Mouse (Mus musculus) large intestine, adult 2 months (tissue): ENCODE measurements around the gene Cdk18. TPM values are rescaled to one million over a fixed set of nuclear protein-coding genes. Genes with fewer than 3 reads are reported as not detected.
"Not testable (repeated sequence)": the region's sequence is repeated elsewhere in the genome, so short reads cannot be mapped to it uniquely, and the experiment has no call there.

ENCODE experiments used
- DNase-seq: peaks from one replicate; pipeline ENCODE4 v3.0.0-alpha.2; 2012; ENCODE audit warnings: low read depth, low spot score
- WGBS: fragments of 180-500 bp; shearing (Covaris S2); methylation state at CpG from one replicate; pipeline ENCODE4 v1.1.7; 2018; 5-methylcytosine and 5-hydroxymethylcytosine counted together
- polyA plus RNA-seq: library from polyadenylated mRNA; depleted of rRNA; stranded (reverse); fragments of >200 nt; gene quantifications from 2 replicates; pipeline ENCODE4 v1.2.3, GENCODE M21; 2012; rRNA removed

Cdk18 gene
- polyA plus RNA-seq, result 63.6 and 113 TPM in 2 replicates

DNA sequence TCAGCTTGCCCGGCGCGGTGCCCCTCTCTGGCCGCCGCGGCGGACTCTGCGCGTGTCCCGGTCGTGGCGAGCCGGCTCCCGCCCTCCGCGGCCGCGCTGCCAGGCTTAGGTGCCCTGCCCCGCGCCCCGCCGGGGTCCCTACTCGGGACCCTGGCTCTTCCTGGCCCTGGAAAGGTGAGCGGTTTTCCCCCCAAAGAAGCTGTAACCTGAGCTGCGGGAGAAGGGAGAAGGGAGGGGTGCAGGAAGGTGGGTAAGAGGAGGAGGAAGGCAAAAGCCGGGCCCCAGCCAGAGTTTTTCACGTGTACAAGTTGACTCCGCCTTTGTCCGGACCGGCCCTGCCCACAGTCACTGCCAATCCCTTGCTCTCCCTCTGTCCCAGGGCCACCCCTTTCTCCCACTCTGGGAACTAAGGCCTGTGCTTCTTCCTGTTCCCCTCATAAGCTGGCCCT is at the start of gene Cdk18:
Gene Cdk18, minus strand, starts transcription at position 269 of the 449 bp plus-strand sequence.
- peak; percentile 47 for DNase-seq

DNA sequence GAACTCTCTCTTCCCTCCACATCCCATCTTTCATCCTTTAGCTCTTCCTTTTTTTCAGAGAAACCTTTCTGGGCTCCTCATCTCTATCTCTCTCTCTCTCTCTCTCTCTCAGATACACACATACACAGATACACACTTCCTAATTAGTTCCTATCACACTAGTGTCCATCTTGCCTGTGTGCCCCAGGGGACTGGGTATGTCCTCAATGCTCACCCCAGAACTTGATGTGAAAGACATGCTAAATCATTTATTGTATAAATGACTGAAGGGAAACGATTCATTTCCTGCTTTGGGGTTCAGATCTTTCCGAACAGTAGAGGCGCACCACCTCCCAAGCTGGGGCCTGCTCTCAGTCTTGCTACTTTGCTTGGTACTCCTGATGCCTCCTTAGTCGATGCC is 49.7 kb upstream of the Cdk18 start:
- DNase-seq, result no peak
- 47% methylated on average over 4 of the region's 4 CpGs for WGBS

More for the DNA sequence above, at the start of gene Cdk18:
- WGBS, result under 1% methylated on average over 30 of the region's 30 CpGs

- 34% methylated on average over 9 of the region's 9 CpGs for WGBS
- no peak for DNase-seq
Observed at GRCm38 (mm10) chr1:132188442-132189066, 49.1 kb upstream of the Cdk18 start.

DNA sequence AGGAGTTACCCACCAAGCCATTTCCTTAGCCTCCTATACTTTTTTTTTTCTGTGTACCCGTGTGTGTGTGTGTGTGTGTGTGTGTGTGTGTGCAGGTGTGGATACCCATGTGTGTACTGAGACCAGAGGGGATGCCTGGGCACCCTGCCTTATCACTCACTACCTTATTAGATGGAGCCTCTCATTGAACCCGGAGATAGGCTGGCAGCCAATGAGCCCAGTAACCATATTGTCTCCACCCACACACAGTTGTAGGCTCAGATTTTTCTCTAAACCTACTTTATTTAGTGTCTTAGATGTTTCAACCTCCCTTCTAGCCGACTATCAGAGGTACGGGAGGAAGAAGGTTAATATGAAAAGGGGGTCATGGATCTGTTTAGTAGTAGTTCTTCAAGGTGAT is 46.8 kb upstream of the Cdk18 start:
- 75% methylated on average over 4 of the region's 4 CpGs for WGBS

GRCm38 (mm10) chr1:132171619-132172018 is 32.1 kb upstream of the Cdk18 start:
- DNase-seq, result no peak
- WGBS, result 55% methylated on average over 1 of the region's 2 CpGs

More for the DNA sequence above, 46.8 kb upstream of the Cdk18 start:
- DNase-seq, result no peak

GRCm38 (mm10) chr1:132170698-132171097 is 31.2 kb upstream of the Cdk18 start:
- 37% methylated on average over 6 of the region's 6 CpGs for WGBS
- no peak for DNase-seq

DNA sequence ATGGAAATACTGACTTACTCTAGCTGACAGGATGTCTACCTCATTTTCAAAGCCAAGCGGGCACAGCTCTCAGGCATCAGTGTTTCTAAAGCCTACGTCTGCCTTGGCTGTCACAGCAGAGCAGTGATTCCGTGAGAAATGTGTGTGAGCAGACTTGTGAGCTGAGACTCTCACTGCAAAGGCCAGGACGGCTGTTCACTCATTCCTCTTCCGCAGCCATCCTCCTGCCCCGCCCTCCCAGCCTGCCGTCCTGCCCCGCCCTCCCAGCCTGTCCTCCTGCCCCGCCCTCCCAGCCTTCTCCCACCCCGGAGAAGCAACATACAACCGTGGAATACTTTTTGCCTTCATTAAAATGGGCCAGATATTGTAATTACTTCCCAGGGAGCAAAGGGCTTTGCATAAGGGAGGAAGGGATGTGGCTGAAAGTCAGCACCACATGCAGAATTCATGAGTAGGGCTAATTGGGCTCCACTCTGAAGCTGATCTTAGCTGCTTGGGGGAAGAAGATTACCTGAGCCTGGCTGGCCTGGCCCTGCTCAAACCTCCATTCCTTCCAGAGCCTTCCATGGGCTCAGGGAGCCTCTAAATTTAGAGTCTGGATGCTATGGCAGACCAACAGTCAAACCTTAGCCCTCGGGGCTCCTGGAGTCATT is 28.8 kb upstream of the Cdk18 start:
- 7% methylated on average over 12 of the region's 12 CpGs for WGBS
- no peak for DNase-seq

DNA sequence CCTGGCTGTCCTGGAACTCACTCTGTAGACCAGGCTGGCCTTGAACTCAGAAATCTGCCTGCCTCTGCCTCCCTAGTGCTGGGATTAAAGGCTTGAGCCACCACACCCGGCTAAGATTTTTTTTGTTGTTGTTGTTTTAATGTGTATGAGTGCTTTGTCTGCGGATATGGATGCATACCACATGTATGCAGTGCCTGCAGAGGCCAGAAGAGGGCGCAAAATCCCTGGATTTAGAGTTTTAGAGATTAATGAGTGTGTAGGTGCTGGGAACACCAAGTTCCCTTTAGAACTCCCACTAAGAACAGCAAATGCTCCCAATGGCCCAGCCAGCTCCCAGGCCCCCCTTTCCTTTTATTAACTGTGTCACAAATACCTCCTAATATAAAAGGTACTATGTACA is 26.4 kb upstream of the Cdk18 start:
- no peak for DNase-seq

DNA sequence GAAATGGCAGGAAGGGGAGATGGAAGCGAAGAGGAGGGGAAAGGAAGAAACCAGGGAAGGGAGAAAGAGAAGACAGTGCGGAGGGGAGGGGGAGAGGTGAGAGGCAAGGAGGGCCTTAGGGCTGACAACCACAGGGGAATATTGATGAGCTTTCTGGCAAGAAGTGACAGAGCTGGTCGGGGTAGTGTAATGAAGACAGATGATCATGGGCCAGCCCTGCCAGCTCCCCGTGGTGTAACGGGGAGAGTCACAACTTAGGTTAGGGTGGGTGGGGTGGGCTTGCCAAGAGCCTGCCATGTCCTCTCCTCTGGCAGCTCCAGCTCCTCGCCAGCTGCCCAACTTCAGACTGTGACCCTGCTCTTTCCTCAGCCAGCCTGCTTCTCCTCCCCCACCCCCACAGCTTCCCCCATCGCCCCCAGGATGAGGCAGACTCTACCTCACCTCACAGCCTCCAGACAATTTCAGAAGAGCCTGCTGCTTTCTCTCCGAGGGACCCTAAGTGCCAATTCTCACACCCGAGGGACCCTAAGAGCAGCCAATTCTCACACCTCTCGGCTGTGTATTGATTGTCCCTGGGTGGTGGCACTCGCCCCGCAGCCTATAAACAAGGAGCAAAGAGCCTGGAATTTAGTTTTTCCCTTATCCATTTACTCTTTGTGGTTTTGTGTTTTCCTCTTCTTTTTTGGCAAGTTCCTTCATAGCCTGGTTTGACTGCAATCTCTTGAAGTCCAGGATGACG is 25.5 kb upstream of the Cdk18 start:
- WGBS, result 39% methylated on average over 13 of the region's 13 CpGs
- no peak for DNase-seq

More for the DNA sequence above, 26.4 kb upstream of the Cdk18 start:
- 63% methylated on average over 3 of the region's 3 CpGs for WGBS

- 43% methylated on average over 9 of the region's 9 CpGs for WGBS
- DNase-seq, result not testable (repeated sequence)
Observed at GRCm38 (mm10) chr1:132162618-132163017, 23.1 kb upstream of the Cdk18 start.

DNA sequence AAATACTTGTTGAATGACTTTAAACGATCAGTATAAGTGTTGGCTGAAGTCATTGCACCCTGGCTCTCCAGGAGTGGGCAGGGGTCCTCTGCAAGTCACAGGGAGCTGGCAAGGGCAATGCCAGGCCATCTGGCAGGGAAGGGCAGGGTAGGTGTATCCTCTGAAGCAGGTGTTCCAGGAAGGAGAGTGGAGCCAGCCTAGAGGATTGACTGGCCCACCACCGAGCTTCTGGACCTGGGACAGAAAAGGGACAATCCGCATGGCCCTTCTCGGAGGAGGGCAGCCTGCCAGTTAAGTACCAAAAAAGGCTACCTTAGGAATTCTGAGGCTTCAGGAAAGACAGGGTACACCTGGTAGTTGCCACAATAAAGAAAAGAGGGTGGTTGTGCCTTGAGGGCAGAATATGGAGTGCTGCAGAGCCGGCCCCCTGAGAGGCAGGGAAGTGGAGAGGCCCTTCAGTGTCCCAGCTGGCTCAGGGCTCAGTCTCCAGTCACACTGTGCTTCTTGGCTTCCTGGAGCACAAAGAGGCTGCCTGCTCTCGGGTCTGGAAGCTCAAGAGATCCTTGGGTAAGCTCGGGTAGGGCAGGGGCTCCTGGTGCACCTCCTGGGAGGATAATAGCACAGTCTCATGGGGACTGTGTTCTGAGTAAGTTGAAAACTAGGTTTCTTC is 21.9 kb upstream of the Cdk18 start:
- WGBS, result 59% methylated on average over 7 of the region's 7 CpGs
- DNase-seq, result no peak

DNA sequence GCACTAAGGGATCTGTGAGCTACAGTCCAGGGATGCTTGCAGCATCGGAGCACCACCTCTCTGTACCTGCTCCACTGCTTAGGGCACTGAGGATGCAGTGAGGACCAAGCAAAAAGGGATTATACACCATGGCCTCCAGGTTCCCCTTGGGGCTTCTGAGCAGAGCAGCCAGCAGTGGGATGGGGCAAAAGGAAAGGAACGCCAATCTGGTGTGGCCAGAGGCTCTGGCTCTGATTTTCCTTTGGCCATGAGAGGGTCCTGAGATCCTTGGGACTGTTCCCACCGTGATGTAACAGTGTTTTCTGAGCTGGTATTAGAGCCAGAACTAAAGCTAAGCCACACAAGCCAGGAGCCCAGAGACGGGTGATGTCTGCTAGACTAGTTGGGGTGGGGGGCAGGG is 20.2 kb upstream of the Cdk18 start:
- DNase-seq, result no peak
- 72% methylated on average over 4 of the region's 4 CpGs for WGBS

DNA sequence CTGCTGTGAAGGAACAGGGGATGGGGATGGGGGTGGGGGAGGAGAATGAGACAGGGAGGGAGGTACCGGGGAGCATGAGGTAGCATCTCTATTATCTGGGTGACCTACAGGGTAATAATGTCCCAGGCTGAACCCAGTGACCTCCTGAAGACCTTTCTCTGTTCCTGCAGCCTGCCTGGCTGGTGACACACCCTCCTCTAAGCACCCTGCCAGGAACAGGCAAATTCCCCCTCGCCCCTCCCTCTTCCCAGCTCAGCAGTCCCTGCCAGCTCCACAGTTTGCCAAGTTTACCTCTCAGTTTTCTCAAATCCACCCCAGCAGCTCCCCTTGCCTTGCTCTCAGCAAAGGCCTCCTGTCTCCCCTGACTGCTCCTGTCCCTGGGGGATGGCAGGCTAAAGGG is 19.3 kb upstream of the Cdk18 start:
- no peak for DNase-seq
- 59% methylated on average over 2 of the region's 2 CpGs for WGBS

- WGBS, result 35% methylated on average over 7 of the region's 7 CpGs
Observed at GRCm38 (mm10) chr1:132157808-132158207, 18.3 kb upstream of the Cdk18 start.

DNA sequence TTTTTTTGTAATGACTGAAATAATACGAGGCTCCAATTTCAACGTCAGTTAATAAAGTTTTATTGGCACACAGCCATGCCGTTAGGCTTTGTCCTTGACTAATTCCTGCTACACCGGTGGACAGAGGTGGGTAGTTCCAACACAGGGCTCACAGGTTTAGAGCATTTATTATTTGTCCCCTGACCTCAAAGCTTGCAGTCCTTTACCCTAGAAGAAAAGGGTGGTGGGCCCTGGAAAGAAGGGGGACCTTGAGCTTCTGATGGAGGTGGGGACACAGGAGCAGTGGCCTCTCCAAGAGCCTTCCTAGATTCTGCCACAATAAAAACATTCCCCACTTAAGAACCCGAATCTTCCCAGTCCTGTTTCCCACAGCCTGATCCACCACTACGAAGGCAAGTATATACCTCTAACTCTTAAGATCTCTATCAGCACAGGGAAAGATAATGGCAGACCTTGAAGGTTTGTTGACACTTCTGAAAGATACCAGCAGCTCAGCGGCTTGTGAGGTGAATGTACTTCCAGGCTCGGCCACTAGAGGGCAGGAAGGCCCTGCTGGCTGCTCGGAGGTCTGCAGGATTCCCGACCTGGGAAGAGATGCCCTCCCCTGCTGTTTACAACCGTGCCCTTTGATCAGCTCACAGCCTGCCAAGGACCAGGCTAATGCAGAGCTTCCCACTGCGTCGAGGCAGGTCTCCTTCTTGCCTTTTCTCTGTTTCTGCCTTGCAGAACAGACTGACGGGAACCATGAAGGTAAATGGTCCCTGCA is 17.7 kb upstream of the Cdk18 start:
- peak; percentile 69 for DNase-seq
- 8% methylated on average over 14 of the region's 14 CpGs for WGBS

More at GRCm38 (mm10) chr1:132157808-132158207, 18.3 kb upstream of the Cdk18 start:
- no peak for DNase-seq

- peak; percentile 82 for DNase-seq
Observed at GRCm38 (mm10) chr1:132155737-132156136, 16.3 kb upstream of the Cdk18 start.

GRCm38 (mm10) chr1:132153691-132154090 is 14.2 kb upstream of the Cdk18 start:
- WGBS, result 70% methylated on average over 8 of the region's 8 CpGs
- no peak for DNase-seq

More at GRCm38 (mm10) chr1:132155737-132156136, 16.3 kb upstream of the Cdk18 start:
- 11% methylated on average over 6 of the region's 6 CpGs for WGBS

DNA sequence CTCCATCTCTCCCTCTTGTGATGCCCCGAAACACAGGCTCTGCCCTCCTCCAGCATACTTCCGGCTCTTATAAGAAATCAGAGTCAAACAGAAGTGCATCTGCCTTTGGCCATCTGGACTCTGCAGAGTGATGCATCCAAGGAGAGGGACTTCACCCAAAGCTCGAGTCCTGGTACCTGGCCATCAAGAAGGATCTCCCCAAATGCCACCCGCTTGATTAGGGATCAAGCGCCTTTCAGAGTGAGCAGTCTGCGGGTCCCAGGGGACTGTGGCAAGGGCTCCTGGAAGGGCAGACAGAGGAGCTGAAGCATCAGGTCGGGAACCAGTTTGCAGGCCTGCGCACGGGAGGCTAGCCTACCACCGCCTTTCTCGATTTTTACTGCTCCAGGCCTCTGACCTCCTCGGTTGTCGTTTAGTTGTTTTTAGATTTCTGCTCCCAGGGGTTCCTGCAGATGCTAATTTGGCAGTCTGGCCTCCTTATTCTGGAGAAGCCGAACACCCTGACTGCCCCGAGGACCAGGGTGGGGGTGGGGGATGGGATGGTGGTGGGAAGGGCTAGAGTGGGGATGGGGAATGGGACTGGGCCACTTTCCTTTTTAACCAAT is 13.7 kb upstream of the Cdk18 start:
- 86% methylated on average over 15 of the region's 15 CpGs for WGBS
- DNase-seq, result no peak

DNA sequence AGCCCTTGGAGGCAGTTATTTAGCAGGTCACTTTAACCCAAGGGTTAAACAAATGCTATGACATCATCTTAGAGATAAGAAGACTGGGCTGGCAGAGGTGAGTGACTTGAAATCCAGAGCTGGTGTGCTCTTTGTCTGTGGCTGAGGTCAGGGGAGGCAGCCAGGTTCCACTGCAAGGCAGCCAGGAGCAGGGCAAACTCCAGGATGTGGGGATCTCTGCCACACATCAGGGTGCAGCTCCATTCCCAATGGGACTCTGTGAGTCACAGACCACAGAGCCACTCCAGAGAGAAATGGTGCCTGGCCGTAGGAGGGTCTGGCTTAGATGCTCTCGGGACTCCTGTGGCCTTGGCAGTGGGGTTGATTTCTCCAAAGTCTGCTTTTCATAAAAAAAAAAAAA is 12.4 kb upstream of the Cdk18 start:
- 80% methylated on average over 2 of the region's 2 CpGs for WGBS
- no peak for DNase-seq
